Mouse (Mus musculus): ENCODE data around the gene Dupd1.

Dupd1 gene

GRCm38 (mm10) chr14:21714486-21714885, at the start of gene Dupd1:
Gene Dupd1 (minus strand): TSS chr14:21714576.
- no peak for DNase-seq

DNA sequence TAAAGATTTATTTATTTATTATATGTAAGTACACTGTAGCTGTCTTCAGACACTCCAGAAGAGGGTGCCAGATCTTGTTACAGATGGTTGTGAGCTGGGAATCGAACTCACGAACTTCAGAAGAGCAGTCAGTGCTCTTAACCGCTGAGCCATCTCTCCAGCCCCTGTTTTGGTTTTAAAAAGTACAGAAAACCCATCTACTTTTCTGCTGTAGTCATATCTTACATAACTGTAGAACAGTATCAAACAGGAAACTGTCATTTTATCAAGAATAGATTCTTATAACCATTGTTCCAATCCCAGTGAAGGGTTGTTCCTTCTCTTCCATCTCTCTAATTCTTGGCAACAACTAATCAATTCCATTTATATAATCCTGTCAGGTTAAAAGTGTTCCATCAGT, 49.4 kb upstream of the Dupd1 start:
- no peak for DNase-seq

DNA sequence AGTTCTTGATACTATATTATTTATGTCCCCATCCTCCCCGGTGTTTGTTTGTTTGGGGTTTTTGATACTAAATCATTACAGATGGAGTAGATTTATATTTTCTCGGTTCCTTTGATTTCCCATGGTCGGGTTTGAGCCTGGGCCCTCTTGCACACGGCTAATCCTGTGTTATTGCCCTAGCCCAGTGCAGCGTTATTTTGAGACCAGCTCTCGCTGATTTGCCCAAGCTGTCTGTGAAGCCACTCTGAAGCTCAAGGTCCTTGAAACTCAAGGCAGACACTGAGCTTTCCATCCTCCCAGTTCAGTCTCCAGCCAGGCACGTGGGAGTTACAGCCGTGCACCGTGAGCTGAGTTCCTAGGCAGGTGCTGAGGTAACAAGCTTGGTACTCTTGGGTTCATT, 47.2 kb upstream of the Dupd1 start:
- DNase-seq: no peak

DNA sequence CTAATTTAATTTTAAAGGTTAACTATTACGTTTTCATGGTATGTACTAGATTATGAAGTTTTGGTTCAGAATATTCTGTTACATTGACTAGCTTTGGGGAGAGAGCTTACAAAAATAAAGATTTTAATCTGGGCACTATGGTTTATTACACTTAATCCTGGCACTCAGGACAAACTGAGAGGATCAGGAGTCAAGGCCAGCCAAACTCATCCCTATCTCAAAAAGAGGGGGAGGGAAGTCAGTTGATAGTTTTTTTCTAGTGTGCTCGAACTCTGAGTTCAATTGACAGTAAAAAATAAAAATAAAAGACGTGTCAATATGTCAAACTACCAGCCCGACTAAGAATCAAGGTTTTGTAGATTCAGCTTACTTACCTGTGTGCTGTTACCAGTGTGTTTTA, 39.0 kb upstream of the Dupd1 start:
- DNase-seq: no peak

GRCm38 (mm10) chr14:21752411-21752810, 38.0 kb upstream of the Dupd1 start:
- DNase-seq: no peak

GRCm38 (mm10) chr14:21750881-21751542, 36.6 kb upstream of the Dupd1 start, which contains the start of gene Dusp13:
Gene Dusp13 (minus strand): TSS chr14:21751181.
- peak; percentile 70 to 78 for DNase-seq

DNA sequence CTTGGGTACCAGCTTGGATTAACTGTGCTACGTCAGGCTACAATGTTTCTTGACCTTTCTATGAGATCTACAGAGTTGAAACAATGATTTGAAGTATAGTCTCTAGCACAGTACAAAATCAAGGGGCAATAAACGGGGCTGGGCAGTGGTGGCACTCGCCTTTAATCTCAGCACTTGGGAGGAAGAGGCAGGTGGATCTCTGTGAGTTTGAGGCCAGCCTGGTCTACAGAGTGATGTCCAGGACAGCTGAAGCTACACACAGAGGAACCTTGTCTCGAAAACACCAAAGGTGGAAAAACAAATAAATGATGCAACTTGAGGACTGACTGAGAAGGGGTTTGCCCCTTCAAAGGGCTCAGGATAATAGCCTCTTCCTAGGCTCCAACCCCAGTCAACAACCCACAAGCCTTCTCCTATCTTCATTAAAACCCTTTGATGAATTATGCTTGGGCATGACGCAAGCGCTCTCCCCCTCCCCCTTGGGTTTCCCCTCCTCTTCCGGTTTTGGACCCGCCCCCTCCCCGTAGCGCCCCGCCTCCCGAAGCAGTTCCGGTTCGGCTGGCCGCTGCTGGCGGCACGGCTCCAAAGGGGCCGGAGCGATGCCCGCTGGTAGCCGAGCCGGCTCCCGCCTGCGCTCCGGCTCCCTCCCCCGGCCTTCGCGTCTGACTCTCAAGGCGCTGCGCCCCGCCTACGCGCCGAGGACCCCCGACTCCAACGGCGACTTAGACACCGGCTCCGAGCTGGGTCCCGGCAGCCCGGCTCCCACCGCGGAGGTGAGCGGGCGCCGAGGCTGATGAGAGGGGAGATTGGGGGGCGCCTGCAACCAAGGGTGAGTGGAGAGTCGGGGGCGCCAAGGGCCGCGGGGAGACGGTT, 35.9 kb upstream of the Dupd1 start, which contains the start of gene Samd8:
Gene Samd8 (plus strand): TSS at position 524 of the 873 bp plus-strand sequence.
- DNase-seq: peak; percentile 77 to 81

GRCm38 (mm10) chr14:21748142-21748870, 33.9 kb upstream of the Dupd1 start:
- DNase-seq: peak in 1 of 2 experiments; percentile 71

DNA sequence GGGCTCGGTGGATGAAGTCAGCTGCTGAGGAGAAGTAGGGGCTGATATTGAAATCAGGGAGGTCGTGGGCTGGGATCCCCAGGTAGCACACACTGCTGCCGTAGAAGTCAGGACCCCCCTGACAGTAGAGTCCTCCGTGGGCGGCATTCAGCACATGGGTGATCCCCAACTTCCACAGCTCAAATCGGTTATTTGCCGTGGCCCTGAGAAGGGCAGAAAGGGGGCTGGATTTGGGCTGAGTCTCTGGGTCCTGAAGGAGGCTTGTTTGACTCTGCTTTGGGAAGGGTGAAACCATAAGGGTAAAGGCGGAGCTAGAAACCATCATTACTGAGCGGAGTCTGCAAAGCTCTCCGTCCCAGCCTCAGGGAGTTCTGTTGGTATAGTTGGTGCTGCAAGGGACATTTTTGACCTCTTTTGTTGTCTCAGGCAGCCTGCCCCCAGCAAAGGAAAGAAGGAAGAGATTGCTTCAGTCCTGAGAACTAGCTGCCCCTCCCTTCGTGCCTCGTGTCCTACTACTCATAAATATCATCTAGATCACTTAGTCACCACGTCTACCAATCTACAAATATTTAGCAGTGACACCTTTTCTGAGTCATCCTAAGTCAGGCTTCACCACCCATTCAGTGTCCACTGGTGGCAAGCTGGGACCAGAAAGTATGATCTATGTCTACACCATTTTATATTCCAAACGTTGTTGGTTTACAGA, 33.2 kb upstream of the Dupd1 start:
- DNase-seq: no peak

DNA sequence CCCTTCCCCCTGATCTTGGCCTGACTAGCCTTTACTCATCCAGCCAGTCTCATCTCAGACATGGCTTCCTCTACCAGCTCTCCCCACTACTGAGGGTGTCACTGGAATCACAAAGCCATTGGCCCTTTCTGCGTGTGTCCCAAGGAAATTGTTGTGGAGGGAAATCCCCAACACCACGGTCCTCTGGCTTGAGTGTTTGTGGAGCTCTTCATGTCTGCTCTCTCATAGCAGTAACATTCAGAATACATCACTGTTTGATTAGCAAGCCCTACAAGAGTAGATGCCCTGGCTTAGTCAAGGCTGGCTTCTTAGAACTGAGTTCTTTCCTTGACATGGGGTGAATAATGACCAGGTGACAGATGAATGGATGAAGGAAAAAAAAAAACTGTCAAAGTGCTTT, 32.5 kb upstream of the Dupd1 start:
- no peak for DNase-seq

DNA sequence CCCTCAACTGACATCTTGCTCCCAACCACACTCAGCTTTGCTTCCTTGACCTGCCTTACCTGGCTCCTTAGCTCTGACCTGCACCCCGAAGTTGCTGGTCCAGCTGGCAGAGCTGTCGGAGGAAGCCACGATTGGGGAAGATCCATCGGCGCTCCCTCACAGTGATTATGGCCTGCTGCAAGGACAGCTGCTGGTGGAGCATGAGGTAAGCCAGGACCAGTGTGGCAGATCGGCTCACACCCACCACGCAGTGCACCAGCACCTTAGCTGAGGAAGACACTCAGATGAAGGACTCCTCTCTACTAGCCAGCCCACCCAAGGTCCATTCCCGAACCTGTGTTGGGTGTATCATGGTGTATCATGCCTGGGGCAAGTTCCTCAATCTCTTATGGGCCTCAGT, 31.9 kb upstream of the Dupd1 start:
- no peak for DNase-seq

DNA sequence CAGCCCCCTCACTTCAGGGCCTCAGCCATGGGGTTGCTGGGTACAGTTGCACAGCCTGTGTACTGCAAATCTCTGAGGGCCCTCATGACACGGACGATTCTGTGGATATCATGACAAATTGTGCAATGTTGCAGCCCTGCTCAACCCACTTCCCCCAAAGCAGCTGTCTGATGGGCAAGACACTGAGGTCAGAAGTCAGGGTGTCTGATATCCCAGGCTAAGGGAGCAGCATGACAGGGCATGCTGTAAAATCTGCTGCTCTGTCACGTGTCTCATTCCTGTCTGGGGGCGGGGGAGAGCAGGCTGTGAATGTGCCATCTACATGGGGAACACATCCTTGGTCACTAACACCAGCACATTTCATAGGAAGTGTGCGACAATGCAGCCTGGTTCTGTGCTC, 30.8 kb upstream of the Dupd1 start:
- no peak for DNase-seq

GRCm38 (mm10) chr14:21744169-21744568, 29.8 kb upstream of the Dupd1 start:
- DNase-seq: no peak

- no peak for DNase-seq
Measured at GRCm38 (mm10) chr14:21742441-21742840, 28.1 kb upstream of the Dupd1 start.

GRCm38 (mm10) chr14:21741786-21742185, 27.4 kb upstream of the Dupd1 start:
- DNase-seq: peak; percentile 51 to 72

GRCm38 (mm10) chr14:21741314-21741713, 26.9 kb upstream of the Dupd1 start:
- DNase-seq: no peak

DNA sequence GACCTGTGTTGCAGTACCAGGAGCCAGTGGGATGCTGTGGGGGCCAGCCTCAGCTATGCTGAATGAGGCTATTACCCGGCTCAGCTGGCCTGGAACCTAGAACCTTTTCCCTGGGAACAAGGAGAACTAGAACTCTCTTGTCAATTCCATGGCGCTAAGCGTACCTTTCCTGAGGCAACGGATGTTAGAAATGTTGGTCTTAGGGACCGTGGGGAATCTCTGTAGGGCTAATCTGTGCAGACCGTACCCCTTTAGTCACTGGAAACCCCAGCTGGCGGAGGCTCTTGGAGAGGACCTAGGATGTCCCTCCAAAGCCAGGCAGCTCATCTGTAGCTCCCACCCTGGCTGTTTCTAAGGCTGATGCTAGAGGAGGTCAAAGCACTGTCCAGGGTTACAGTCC, 26.0 kb upstream of the Dupd1 start:
- DNase-seq: no peak

- DNase-seq: no peak
Measured at GRCm38 (mm10) chr14:21733131-21733905, 18.9 kb upstream of the Dupd1 start.

DNA sequence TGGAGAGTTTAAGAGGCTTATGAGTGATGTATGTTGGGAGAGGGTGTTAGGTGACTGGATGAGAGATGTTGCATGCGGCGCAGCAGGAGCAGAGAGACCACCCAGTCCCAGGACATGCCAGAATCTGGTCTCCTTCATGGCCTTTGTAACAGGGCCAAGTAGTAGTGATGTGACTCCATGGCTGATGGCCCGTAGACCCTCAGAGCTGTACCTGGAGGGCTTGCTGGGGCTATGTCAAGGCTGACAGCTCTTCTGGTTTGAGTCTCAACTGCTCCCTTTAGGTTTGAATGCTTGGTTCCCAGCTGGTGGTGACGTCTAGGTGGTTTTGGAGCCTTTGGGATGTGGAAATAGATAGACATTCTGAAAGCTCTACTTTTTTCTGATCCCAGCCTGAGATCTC, 15.6 kb upstream of the Dupd1 start:
- DNase-seq: no peak

- no peak for DNase-seq
Measured at GRCm38 (mm10) chr14:21729031-21729732, 14.8 kb upstream of the Dupd1 start.

GRCm38 (mm10) chr14:21722021-21722698, 7.8 kb upstream of the Dupd1 start:
- DNase-seq: no peak

Data from kidney, adult 8-10 months (tissue).